Mouse (Mus musculus) kidney, postnatal 0 days (tissue): ENCODE results near the gene 2510039O18Rik. TPM values are rescaled to one million over a fixed set of nuclear protein-coding genes. Genes with fewer than 3 reads are reported as not detected.

Experiments
- ATAC-seq: fragments of 200-750 bp; cut with Nextera tagmentation; replicated peaks from 2 replicates; pipeline ENCODE4 v1.8.0; 2017; ENCODE audit warnings: low read depth, moderate number of reproducible peaks, moderate TSS enrichment, moderate library complexity; ENCODE audit not compliant: low FRiP score
- DNase-seq: peaks from one replicate; pipeline ENCODE4 v3.0.0-alpha.2; 2016; ENCODE audit warnings: low spot score
- H3K27ac ChIP-seq: fragments of 300-500 bp; sonication (generic); 2 replicates; pipeline ENCODE4 v1.5.1; 2014; ENCODE audit warnings: mild to moderate bottlenecking
- H3K27me3 ChIP-seq: fragments of 300-500 bp; sonication (generic); 2 replicates; pipeline ENCODE4 v1.6.1; 2014; ENCODE audit warnings: low read length, mixed read lengths; ENCODE audit not compliant: insufficient read depth
- H3K36me3 ChIP-seq: fragments of 300-500 bp; sonication (generic); 2 replicates; pipeline ENCODE4 v1.6.1; 2014; ENCODE audit warnings: low read length, mixed read lengths; ENCODE audit not compliant: insufficient read depth
- H3K4me1 ChIP-seq: fragments of 300-500 bp; sonication (generic); replicated peaks from 2 replicates; pipeline ENCODE4 v1.6.1; 2014; ENCODE audit warnings: antibody characterized with exemption, low read length, mixed read lengths; ENCODE audit not compliant: insufficient read depth
- H3K4me2 ChIP-seq: fragments of 300-500 bp; sonication (generic); 2 replicates; pipeline ENCODE4 v1.6.1; 2014; ENCODE audit warnings: mild to moderate bottlenecking, low read length, moderate library complexity, mixed read lengths
- H3K4me3 ChIP-seq: fragments of 300-500 bp; sonication (generic); replicated peaks from 2 replicates; pipeline ENCODE4 v1.5.1; 2014; ENCODE audit warnings: low read depth, low read length
- H3K9ac ChIP-seq: fragments of 300-500 bp; sonication (generic); 2 replicates; pipeline ENCODE4 v1.6.1; 2014; ENCODE audit warnings: low read depth, low read length
- H3K9me3 ChIP-seq: fragments of 300-500 bp; sonication (generic); replicated peaks from 2 replicates; pipeline ENCODE4 v1.6.1; 2016; ENCODE audit warnings: low read length, inconsistent platforms, mixed read lengths
- CTCF ChIP-seq: IDR thresholded peaks from 2 replicates; pipeline ENCODE4 v1.5.1; 2016; ENCODE audit warnings: antibody characterized with exemption, low read depth, mild to moderate bottlenecking, moderate library complexity
- WGBS: fragments of 180-500 bp; shearing (Covaris S2); extraction: QIAGEN DNeasy Blood & Tissue Kit; methylation state at CpG from one replicate; pipeline ENCODE4 v1.1.7; 2014; 5-methylcytosine and 5-hydroxymethylcytosine counted together
- polyA plus RNA-seq: library from polyadenylated mRNA; unstranded; fragments of >200 nt; fragmentation: Nextera tagmentation; extraction: Ambion mirVana; gene quantifications from 2 replicates; pipeline ENCODE4 v1.2.1, GENCODE M21; 2015

Gene 2510039O18Rik
- polyA plus RNA-seq, 1 experiment from 2014 or later, result 21.1 TPM

DNA sequence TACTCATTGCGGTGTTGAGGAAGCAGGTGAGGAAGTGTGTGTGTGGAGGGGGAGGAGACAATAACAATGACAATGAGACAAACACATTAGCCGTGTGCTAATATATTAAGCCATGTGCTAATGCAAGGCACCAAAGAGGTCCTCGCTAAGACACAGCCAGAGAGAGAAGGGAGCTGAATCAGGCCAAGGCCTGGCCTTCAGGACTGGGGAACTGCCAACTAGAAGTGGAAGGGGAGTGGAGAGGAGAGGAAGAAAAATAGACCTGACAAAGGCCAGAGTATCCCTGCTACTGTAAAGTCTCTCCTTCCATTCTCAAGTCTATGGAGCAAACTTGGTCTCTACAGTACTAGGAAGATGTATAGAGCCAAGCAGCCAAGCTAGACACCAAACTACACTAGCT is 37.1 kb upstream of the 2510039O18Rik start:
- no peak for TF ChIP-seq CTCF
- Histone ChIP-seq H3K9ac (peak overlapping the region; percentile 77), H3K9me3 (no peaks in the 10 kb centered on the region), H3K36me3 (peaks cover 11% of the 10 kb centered on the region; the same call in 1 of the 2 replicates), H3K27me3 (no peaks in the 10 kb centered on the region), H3K4me1 (no peaks in the 10 kb centered on the region), H3K4me2 (peak overlapping the region; percentile 65), H3K27ac (no peak overlapping the region), H3K4me3 (peak overlapping the region; percentile 79)
- WGBS, result 72% methylated on average over 3 of the region's 3 CpGs
- DNase-seq (no peak), ATAC-seq (no peak)

DNA sequence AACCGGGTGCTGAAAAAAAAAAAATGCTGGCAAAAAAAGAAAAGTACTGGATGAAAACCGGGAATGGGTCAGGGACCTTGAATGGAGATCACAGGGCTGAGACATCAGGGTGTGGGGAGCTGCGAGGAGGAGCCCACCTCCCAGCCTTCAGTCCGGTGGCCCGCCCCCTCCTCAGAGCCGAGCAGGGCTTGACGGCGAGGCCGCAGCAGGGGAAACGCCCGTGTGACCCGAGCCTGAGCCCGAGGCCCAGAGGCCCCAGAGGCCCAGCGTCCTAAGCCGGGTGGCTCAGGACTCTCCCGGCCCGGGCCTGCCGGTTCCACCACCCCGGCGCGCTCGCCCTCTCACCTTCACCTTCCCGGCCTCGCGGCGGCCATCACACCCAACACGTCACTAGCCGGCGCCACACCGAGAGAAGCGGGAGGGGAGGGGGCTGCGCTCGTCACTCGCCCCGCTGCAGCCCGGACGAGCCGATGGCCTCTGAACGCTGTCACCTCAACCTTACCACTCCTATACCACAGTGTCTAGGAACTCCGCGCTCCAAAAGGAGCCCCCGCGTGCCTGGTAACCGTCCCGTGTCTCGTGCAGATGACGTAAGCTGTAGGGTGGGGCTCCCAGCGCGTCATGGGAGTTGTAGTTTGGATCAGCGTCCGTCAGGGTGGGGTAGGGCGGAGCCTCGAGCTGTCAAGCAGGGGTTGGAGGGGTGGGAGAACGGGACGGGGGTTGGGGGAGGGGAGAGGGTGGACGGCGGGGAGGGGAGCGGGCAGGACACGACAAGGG is 36.2 kb upstream of the 2510039O18Rik start, which contains the start of gene Mfn2:
Gene Mfn2, minus strand, starts transcription at position 392 of the 777 bp plus-strand sequence.
- H3K27me3 ChIP-seq, result no peaks in the 10 kb centered on the region
- WGBS, result under 1% methylated on average over 49 of the region's 59 CpGs
- no peak for TF ChIP-seq CTCF
- DNase-seq, result peak; percentile 92
- 0 out of 2 replicates have a peak, but pooled peaks cover 7% of the 10 kb centered on the region for H3K36me3 ChIP-seq
- no peaks in the 10 kb centered on the region for H3K4me1 ChIP-seq
- H3K9me3 ChIP-seq, result no peaks in the 10 kb centered on the region
- peak within 1 kb of the TSS; percentile 77 for H3K9ac ChIP-seq
- peak; percentile 94 for ATAC-seq
- peak within 1 kb of the TSS; percentile 74 for H3K27ac ChIP-seq
- peak within 1 kb of the TSS; percentile 79 for H3K4me3 ChIP-seq
- peak within 1 kb of the TSS; percentile 65 for H3K4me2 ChIP-seq

DNA sequence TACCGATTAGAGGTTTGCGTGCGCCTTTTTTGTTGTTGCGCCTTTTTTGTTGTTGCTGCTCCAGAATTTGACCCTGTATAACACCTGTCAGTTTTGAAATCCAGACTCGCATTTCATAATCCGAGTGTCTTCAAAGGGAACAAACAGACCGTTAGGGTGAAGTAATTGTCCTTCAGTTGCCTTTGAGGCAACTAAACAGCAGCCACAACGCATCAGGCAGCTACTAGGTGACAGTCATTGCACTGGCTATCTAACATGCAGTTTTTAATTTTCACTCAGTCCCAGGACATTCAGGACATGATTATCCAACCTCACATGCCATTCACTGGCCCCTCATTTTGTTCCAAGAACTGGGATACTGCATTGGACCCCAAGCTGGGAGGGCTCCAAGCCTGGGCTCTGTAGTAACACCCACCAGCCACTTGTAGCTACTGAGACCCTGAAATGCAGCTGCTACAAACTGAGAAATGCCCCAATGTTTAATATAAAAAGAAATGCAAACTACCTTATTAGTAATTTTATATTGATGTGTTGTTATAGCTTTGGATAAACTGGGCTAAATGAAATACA is 35.5 kb upstream of the 2510039O18Rik start:
- Histone ChIP-seq H3K4me2 (peak overlapping the region; percentile 65), H3K27ac (no peak overlapping the region), H3K4me3 (peak overlapping the region; percentile 79), H3K9ac (peak overlapping the region; percentile 77), H3K9me3 (no peaks in the 10 kb centered on the region), H3K27me3 (no peaks in the 10 kb centered on the region), H3K4me1 (no peaks in the 10 kb centered on the region), H3K36me3 (0 out of 2 replicates have a peak, but pooled peaks cover 3% of the 10 kb centered on the region)
- DNase-seq (peak; percentile 5), ATAC-seq (peak; percentile 27)
- 0% methylated on average over 8 of the region's 8 CpGs for WGBS
- TF ChIP-seq CTCF, result no peak

DNA sequence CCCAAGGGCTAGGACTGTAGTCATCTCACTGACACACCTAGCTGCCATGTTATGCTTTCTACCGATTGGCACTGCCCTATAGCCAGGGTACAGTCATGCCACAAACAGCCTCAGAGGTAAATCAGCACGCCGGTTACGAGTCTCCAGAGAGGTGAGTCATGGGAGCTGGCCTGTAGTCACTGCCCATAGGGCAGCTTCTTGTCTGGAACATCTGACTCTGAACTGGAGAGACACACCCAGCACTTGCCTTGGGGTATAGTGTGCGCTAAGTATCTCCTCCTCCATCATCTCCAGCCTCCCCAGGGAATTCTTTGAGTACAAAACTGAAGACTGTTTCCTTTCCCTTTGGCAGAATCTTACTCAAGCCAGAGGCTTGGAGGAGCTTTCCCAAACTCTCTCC is 34.5 kb upstream of the 2510039O18Rik start:
- no peaks in the 10 kb centered on the region for H3K27me3 ChIP-seq
- H3K27ac ChIP-seq, result no peak overlapping the region
- H3K9me3 ChIP-seq, result no peaks in the 10 kb centered on the region
- no peaks in the 10 kb centered on the region for H3K4me1 ChIP-seq
- no peak overlapping the region for H3K9ac ChIP-seq
- WGBS, result 71% methylated on average over 5 of the region's 5 CpGs
- H3K4me2 ChIP-seq, result no peak overlapping the region
- 0 out of 2 replicates have a peak, but pooled peaks cover 8% of the 10 kb centered on the region for H3K36me3 ChIP-seq
- ATAC-seq (no peak), DNase-seq (no peak)
- TF ChIP-seq CTCF, result no peak
- H3K4me3 ChIP-seq, result no peak overlapping the region

DNA sequence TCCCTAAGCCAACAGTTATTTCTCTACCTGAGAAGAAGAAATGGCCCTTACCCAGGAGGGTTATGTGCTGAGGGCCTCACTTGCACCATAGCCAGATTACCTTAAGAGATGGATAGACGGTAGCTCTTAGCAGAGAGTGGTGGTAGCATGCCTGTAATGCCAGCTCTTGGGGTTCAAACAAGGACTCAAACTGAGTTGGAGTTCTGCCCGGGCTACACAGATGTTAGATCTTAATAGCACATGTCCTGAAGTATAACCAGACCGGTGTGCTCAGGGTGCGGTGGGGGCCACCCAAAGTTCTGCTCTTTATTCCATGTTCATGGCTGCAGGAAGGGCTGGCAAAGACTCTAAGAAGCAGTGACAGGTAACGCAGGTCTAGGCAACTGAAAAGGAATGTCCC is 31.2 kb upstream of the 2510039O18Rik start:
- Histone ChIP-seq H3K4me1 (no peaks in the 10 kb centered on the region), H3K36me3 (peaks cover 10% of the 10 kb centered on the region; the same call in 1 of the 2 replicates), H3K4me3 (no peak overlapping the region), H3K27ac (no peak overlapping the region), H3K9me3 (no peaks in the 10 kb centered on the region), H3K9ac (no peak overlapping the region), H3K27me3 (no peaks in the 10 kb centered on the region), H3K4me2 (no peak overlapping the region)
- 97% methylated on average over 5 of the region's 5 CpGs for WGBS
- ATAC-seq (no peak), DNase-seq (no peak)
- TF ChIP-seq CTCF, result no peak

DNA sequence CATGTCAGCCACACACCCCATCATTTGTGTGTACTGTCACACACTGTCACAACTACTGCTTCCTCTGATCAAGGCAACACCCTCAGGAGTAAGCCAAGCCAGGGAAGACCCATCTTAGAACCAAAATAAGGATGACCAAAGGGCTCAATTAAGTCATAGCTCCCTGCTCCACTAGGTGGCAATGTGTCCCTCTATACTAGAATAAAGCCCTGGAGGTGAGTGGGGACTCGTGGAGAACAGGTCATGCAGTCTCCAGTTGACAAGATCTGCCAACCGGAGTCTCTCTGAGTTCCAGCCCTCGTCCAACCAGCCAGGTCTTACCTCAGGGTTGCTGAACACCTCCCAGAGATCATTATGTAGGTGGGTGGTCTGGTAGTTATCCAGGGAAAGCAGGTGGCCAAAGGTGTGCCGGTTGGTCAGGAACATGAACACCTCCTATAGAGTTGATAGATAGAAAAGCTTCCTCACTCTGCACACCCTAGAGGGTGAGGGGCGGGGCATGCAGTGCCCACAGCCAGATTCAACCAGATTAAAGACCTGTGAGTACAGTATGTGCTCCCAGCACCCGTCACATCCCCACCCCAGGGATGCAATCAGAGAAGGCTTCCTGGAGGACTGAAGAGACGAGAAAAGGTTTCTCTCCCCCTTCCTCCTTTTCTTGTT is 22.1 kb upstream of the 2510039O18Rik start:
- Histone ChIP-seq H3K4me3 (no peak overlapping the region), H3K4me1 (no peaks in the 10 kb centered on the region), H3K27ac (no peak overlapping the region), H3K9me3 (no peaks in the 10 kb centered on the region), H3K4me2 (no peak overlapping the region), H3K27me3 (no peaks in the 10 kb centered on the region), H3K9ac (no peak overlapping the region), H3K36me3 (peaks cover 13% of the 10 kb centered on the region; the same call in 1 of the 2 replicates)
- peak; percentile 80 for TF ChIP-seq CTCF
- ATAC-seq (peak; percentile 56), DNase-seq (peak; percentile 85)
- 55% methylated on average over 7 of the region's 7 CpGs for WGBS
